Mouse (Mus musculus) testis, adult 2 months (tissue): ENCODE measurements around the gene Olfr141.

ENCODE experiments used
- CTCF ChIP-seq: fragments of 200-500 bp; IDR thresholded peaks from 2 replicates; pipeline ENCODE4 v1.5.1; 2012; ENCODE audit warnings: low read depth, mild to moderate bottlenecking, inconsistent platforms, low read length, moderate library complexity; ENCODE audit not compliant: control insufficient read depth, insufficient read depth, insufficient replicate concordance
- POLR2A ChIP-seq: fragments of 200-500 bp; IDR thresholded peaks from 2 replicates; pipeline ENCODE4 v1.6.1; 2012; ENCODE audit warnings: low read depth, mild to moderate bottlenecking, inconsistent platforms, low read length, moderate library complexity; ENCODE audit not compliant: control insufficient read depth

DNA sequence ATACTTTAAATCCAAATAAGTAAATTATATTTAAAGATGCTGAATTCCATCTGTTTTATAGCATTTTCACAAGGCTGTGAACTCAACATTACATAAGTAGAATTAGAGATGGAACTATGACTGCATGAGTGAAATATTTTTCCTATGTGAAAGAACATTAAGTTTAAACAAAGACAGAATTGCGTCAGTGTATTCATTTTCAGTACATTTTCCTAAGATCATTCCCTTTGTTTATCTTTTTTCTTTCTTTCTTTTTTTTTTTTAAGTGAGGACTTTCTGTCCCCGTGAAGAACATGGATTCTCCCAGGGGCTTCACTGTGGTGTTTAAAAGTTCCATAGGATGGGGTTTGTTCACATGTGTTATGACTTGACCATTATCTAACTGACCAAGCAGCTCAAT lies 27.6 kb downstream of the Olfr141 start, which contains the start of gene Olfr1093:
- TF ChIP-seq POLR2A = no peak
- TF ChIP-seq CTCF = no peak
